Mouse (Mus musculus): ENCODE data around the gene Phactr2.

The Phactr2 gene

GRCm38 (mm10) chr10:13401971-13402370 lies 72.2 kb downstream of the Phactr2 start:
- DNase-seq (ENCODE audit: low read depth, low spot score): no peak

GRCm38 (mm10) chr10:13395753-13396152 lies 78.5 kb downstream of the Phactr2 start:
- DNase-seq (ENCODE audit: low read depth, low spot score): no peak

- DNase-seq (ENCODE audit: low read depth, low spot score): no peak
Observed at GRCm38 (mm10) chr10:13394000-13394399, 80.2 kb downstream of the Phactr2 start.

- no peak for DNase-seq (ENCODE audit: low read depth, low spot score)
Observed at GRCm38 (mm10) chr10:13388116-13388922, 85.9 kb downstream of the Phactr2 start.

GRCm38 (mm10) chr10:13384866-13385265 lies 89.3 kb downstream of the Phactr2 start:
- DNase-seq (ENCODE audit: low read depth, low spot score): no peak

GRCm38 (mm10) chr10:13377895-13378294 lies 96.3 kb downstream of the Phactr2 start:
- no peak for DNase-seq (ENCODE audit: low read depth, low spot score)

- DNase-seq (ENCODE audit: low read depth, low spot score): no peak
Observed at GRCm38 (mm10) chr10:13376428-13377260, 97.6 kb downstream of the Phactr2 start.

GRCm38 (mm10) chr10:13375820-13376219 lies 98.4 kb downstream of the Phactr2 start:
- no peak for DNase-seq (ENCODE audit: low read depth, low spot score)

GRCm38 (mm10) chr10:13369581-13370375 lies 104.4 kb downstream of the Phactr2 start:
- no peak for DNase-seq (ENCODE audit: low read depth, low spot score)

- no peak for DNase-seq (ENCODE audit: low read depth, low spot score)
Observed at GRCm38 (mm10) chr10:13364286-13364580, 110.0 kb downstream of the Phactr2 start.

- DNase-seq (ENCODE audit: low read depth, low spot score): no peak
Observed at GRCm38 (mm10) chr10:13363499-13364285, 110.5 kb downstream of the Phactr2 start.

- DNase-seq (ENCODE audit: low read depth, low spot score): no peak
Observed at GRCm38 (mm10) chr10:13360913-13361312, 113.3 kb downstream of the Phactr2 start.

- no peak for DNase-seq (ENCODE audit: low read depth, low spot score)
Observed at GRCm38 (mm10) chr10:13359846-13360245, 114.4 kb downstream of the Phactr2 start.

GRCm38 (mm10) chr10:13358679-13359078 lies 115.5 kb downstream of the Phactr2 start:
- no peak for DNase-seq (ENCODE audit: low read depth, low spot score)

- DNase-seq (ENCODE audit: low read depth, low spot score): no peak
Observed at GRCm38 (mm10) chr10:13346609-13347290, 127.5 kb downstream of the Phactr2 start.

GRCm38 (mm10) chr10:13340583-13340982 lies 133.6 kb downstream of the Phactr2 start:
- no peak for DNase-seq (ENCODE audit: low read depth, low spot score)

- no peak for DNase-seq (ENCODE audit: low read depth, low spot score)
Observed at GRCm38 (mm10) chr10:13336964-13337363, 137.2 kb downstream of the Phactr2 start.

- no peak for DNase-seq (ENCODE audit: low read depth, low spot score)
Observed at GRCm38 (mm10) chr10:13335814-13336213, 138.4 kb downstream of the Phactr2 start.

- no peak for DNase-seq (ENCODE audit: low read depth, low spot score)
Observed at GRCm38 (mm10) chr10:13335347-13335746, 138.9 kb downstream of the Phactr2 start.

GRCm38 (mm10) chr10:13333781-13334180 lies 140.4 kb downstream of the Phactr2 start:
- no peak for DNase-seq (ENCODE audit: low read depth, low spot score)

- no peak for DNase-seq (ENCODE audit: low read depth, low spot score)
Observed at GRCm38 (mm10) chr10:13332985-13333384, 141.2 kb downstream of the Phactr2 start.
